Mouse (Mus musculus) megakaryocyte, embryonic 14.5 days (primary cell): ENCODE data around the gene Il18.

Source experiments
- FLI1 ChIP-seq: IDR thresholded peaks from 2 replicates; pipeline ENCODE4 v1.6.1; 2012; ENCODE audit warnings: low read length, inconsistent platforms, mixed read lengths
- GATA1 ChIP-seq: IDR thresholded peaks from 3 replicates; pipeline ENCODE4 v1.6.1; 2012; ENCODE audit warnings: mixed read lengths, low read length, inconsistent platforms, borderline replicate concordance

DNA sequence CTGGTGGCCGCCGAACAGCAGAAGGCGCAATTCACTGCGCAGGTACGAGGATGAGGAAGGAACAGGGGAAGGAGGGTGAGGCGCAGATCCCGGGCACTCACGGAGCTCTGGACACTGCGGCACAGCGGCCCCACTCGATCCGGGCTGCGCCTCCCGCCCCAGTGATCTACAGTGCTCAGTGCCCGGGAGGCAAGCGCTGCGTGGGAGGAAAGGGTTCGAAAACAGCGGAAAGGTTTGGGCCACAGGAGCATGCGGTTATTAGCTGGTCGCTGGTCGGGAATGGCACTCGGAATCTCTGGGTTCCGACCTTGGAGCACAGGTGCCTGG, 49.3 kb downstream of the Il18 start:
- no peak for TF ChIP-seq GATA1
- no peak for TF ChIP-seq FLI1
